Mouse (Mus musculus): ENCODE data around the gene Gm340.

Gm340 gene

GRCm38 (mm10) chr19:41581706-41582420 is at the start of gene Gm340:
Gene Gm340 (plus strand): TSS chr19:41582370.
- no peak for DNase-seq (ENCODE audit: low read depth, low spot score)

- DNase-seq (ENCODE audit: low read depth, low spot score): no peak
Observed at GRCm38 (mm10) chr19:41534021-41534420, 48.1 kb upstream of the Gm340 start.

GRCm38 (mm10) chr19:41556981-41557380 is 25.2 kb upstream of the Gm340 start:
- DNase-seq (ENCODE audit: low read depth, low spot score): no peak

- DNase-seq (ENCODE audit: low read depth, low spot score): no peak
Observed at GRCm38 (mm10) chr19:41557491-41557890, 24.7 kb upstream of the Gm340 start.

GRCm38 (mm10) chr19:41558891-41559486 is 23.2 kb upstream of the Gm340 start:
- no peak for DNase-seq (ENCODE audit: low read depth, low spot score)

- DNase-seq (ENCODE audit: low read depth, low spot score): no peak
Observed at GRCm38 (mm10) chr19:41560856-41561255, 21.3 kb upstream of the Gm340 start.

DNA sequence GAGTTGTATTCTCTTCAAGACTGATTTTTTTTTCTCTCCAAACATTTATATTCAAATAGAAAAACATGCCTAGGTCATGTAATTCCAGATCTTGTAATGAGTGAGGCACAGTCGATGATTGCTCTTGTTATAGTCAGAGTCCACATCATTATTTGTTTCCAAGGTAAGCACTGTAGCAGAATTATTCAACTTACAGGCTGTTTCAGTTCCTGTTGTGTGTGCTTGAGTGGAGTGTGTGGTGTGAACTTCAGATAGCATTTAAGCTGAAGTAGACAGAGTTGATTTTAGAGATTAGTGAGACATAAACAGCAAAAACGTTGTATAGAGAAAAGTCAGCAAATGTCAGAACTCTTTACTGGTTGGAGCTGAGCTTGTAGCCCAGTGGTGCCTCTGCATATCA is 13.4 kb upstream of the Gm340 start:
- DNase-seq (ENCODE audit: low read depth, low spot score): no peak

GRCm38 (mm10) chr19:41573700-41574099 is 8.5 kb upstream of the Gm340 start:
- DNase-seq (ENCODE audit: low read depth, low spot score): no peak

GRCm38 (mm10) chr19:41577576-41577975 is 4.6 kb upstream of the Gm340 start:
- no peak for DNase-seq (ENCODE audit: low read depth, low spot score)

GRCm38 (mm10) chr19:41579311-41579920 is 2.8 kb upstream of the Gm340 start:
- DNase-seq (ENCODE audit: low read depth, low spot score): no peak

DNA sequence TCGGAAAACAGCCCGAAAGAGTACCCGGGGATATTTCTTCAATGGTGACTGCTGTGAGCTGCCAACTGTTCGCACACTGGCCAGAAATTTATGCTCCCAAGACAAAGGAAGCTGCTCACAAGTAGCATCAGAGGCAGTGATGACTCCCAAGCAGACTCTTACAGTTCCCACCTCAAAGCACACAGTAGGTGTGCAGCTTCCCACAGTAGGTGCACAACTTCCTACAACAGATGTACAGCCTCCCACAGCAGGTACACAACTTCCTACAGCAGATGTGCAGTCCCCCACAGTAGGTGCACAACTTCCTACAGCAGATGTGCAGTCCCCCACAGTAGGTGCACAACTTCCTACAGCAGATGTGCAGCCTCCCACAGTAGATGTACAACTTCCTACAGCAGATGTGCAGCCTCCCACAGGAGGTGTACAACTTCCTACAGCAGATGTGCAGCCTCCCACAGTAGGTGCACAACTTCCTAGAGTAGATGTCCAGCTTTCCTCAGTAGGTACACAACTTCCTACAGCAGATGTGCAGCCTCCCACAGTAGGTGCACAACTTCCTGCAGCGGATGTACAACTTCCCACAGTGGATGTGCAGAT is 846 bp downstream of the Gm340 start:
- DNase-seq (ENCODE audit: low read depth, low spot score): no peak

- DNase-seq (ENCODE audit: low read depth, low spot score): no peak
Observed at GRCm38 (mm10) chr19:41586752-41587151, 4.6 kb downstream of the Gm340 start.

DNA sequence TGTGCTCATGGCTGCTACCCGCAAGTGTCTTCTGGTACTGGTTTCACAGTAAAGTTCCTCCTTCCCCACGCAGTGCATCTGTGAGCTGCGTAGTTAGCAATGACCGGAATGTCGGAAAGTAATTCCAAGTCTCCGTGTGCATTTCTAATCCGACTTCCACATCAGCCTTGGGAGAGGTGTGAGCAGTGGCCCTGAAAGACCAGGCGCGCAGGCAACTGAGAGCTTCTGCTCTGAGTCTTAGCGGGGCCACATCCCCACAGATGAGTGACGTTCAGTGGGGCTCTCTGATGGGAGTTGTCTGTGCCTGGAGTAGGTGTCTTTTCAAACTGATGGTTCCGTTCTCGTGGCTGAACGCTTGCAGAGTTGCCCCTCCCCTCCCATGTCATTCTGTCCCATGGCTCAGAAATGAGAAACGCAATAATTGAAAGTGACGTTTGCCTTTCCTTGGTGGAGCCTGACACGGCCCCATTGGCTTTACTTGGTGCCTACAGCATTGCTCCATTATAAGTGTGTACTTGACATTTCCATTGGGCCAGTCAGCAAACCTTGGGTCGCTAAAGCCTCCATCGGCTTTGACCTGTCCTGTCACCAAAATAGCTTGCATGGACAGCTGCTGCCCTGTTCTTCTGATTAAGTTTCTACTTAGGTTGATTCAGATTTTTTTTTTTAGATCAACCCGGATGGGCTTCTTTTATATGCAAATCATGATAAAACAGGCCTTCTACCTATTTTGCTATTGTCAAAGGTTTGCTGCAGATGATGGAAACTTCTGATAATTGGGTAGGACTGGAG is 5.5 kb downstream of the Gm340 start:
- no peak for DNase-seq (ENCODE audit: low read depth, low spot score)

- no peak for DNase-seq (ENCODE audit: low read depth, low spot score)
Observed at GRCm38 (mm10) chr19:41589026-41589425, 6.9 kb downstream of the Gm340 start.

- no peak for DNase-seq (ENCODE audit: low read depth, low spot score)
Observed at GRCm38 (mm10) chr19:41589681-41590080, 7.5 kb downstream of the Gm340 start.

DNA sequence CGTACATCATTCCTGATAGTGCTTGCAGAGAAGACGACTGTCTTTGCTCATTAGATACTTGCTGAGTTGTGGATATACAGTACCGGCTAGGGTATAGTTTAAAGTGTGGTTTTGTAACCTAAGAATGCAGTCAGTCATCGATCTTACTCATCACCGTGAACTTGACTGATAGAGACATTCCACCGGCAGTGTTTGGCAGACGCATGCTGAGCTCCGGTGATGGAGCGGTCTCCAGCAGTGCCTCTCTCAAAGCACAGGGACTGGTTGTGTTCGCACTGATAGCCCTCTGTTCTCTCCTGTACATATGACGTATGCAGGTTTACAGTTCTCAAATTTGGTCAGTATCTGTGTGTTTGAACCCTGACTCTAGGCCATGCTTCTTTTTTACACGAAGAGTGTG is 9.6 kb downstream of the Gm340 start:
- no peak for DNase-seq (ENCODE audit: low read depth, low spot score)

DNA sequence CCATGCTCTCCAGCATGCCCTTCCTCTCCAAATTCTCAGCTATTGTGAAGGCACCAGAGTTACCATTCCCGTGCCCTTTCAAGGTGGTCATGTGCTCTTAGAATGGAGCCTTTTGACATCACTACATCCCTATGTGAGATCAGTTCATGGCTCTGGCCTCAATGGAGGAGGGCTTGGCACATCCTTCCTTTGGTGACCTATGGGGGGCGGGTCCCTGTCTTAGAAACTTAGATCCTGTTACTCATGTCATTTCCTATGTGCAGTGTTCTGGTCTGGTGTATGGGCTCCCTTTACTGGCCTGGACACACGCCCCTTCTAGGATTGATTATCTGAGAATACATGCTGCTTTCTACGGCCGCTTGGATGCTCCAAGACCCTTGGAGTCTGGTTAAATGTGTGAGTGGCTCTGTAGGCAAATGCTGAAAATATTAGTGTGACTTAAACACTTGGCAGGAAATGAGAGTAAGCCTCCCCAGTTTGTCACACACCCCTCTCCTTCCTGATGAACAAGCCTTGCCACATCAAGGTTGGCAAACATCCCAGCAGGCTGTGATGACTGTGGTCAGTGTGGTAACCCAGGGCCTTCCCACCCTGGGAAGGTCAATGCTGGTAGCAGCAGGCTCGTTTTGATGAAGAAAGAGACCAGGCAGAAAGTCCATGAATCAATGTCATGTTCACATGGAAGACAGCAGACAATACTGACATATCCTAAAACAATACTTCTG is 15.2 kb downstream of the Gm340 start:
- no peak for DNase-seq (ENCODE audit: low read depth, low spot score)

- no peak for DNase-seq (ENCODE audit: low read depth, low spot score)
Observed at GRCm38 (mm10) chr19:41600647-41601046, 18.5 kb downstream of the Gm340 start.

DNA sequence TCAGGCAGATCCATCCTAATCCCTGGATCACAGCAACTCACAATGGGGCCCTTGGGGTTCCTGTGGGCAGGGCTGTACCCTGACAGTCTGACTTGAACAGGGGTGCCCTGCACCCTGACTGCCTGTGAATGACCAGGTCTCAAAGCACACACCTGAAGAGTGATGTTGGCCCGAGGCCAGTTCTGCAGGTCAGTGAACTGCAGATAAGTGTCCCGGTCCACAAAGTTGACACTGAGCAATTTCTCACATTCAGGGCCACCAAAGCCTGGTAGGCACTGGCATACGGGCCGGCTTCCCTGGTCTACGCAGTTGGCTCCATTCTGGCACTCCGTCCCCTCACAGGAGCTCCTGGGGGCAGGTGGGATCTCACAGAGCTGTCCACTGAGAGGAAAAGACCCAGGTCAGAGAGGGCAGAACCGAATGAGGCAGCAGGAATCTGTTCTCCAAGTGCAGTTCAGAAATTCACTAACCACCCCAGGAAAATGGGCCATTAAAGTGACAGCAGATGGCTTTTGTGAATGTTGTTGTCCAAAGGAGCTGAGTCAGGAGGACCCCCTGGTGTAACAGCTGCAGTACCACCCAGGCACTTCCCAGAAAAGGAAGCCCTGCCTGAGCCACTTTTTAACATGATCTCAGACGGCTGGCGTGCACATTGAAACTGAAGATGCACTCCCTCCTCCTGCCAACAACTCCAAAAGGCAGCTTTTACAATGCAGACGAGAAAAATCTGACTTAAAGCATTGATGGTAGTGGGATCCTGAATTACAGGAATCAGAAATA is 24.2 kb downstream of the Gm340 start:
- DNase-seq (ENCODE audit: low read depth, low spot score): no peak

GRCm38 (mm10) chr19:41611683-41612082 is 29.5 kb downstream of the Gm340 start:
- DNase-seq (ENCODE audit: low read depth, low spot score): no peak
